Mouse (Mus musculus): ENCODE data around the gene Fhad1. TPM values are rescaled to one million over a fixed set of nuclear protein-coding genes. Genes with fewer than 3 reads are reported as not detected.

The Fhad1 gene
- total and polyA plus RNA-seq, 3 experiments: 4.8 to 8.6 (median 5.5) TPM

GRCm38 (mm10) chr4:142059113-142059840 lies 44.4 kb upstream of the Fhad1 start:
- H3K27ac ChIP-seq (ENCODE audit: insufficient read depth, low read depth): no peak overlapping the region
- peaks cover 3 to 12% of the 10 kb centered on the region in 2 experiments; a peak in 3 of 4 replicates for H3K4me1 ChIP-seq (ENCODE audit: control insufficient read depth in 1 of 2, insufficient read depth in 2 of 2)
- in situ Hi-C loops (cut with MboI; ENCODE audit: low pct_ligation_motif_present, low pct_unique_long_range_greater_than_20kb, low sequenced_read_pairs) (no loop called here), dilution Hi-C loops (cut with MboI; ENCODE audit: extremely low pct_ligation_motif_present, extremely low pct_unique_long_range_greater_than_20kb, low sequenced_read_pairs) (no loop called here)
- no peaks in the 10 kb centered on the region for H3K27me3 ChIP-seq (replicated peaks)
- H3K4me3 ChIP-seq (replicated peaks in 1 of 3; ENCODE audit: low read depth in 2 of 3, low read length in 2 of 3, poor library complexity in 1 of 3): no peak overlapping the region
- peaks cover 0 to 2% of the 10 kb centered on the region in 2 experiments for H3K36me3 ChIP-seq (replicated peaks in 1 of 2; ENCODE audit: control insufficient read depth in 1 of 2, insufficient read depth in 1 of 2, low read length in 1 of 2)
- TF ChIP-seq BHLHE40 (IDR thresholded peaks at IDR 0.05; ENCODE audit: low read depth, low read length) (no peak), ETS1 (conservative IDR thresholded peaks at IDR 0.05; ENCODE audit: low read depth, low read length) (no peak), CTCF (conservative IDR thresholded peaks at IDR 0.05 in 1 of 2, IDR thresholded peaks at IDR 0.05 in 1 of 2; ENCODE audit: low read depth in 2 of 2, low read length in 2 of 2) (no peak), NELFE (IDR thresholded peaks at IDR 0.05; ENCODE audit: low read depth, low read length) (no peak), GABPA (IDR thresholded peaks at IDR 0.05; ENCODE audit: insufficient replicate concordance, low read depth, low read length) (no peak), HCFC1 (IDR thresholded peaks at IDR 0.05; ENCODE audit: low read depth, low read length) (no peak), MAFK (IDR thresholded peaks at IDR 0.05; ENCODE audit: insufficient replicate concordance, low read length) (no peak), SMC3 (IDR thresholded peaks at IDR 0.05; ENCODE audit: low read depth, low read length) (no peak), UBTF (IDR thresholded peaks at IDR 0.05; ENCODE audit: low read depth, low read length) (no peak), TBP (conservative IDR thresholded peaks at IDR 0.05; ENCODE audit: low read depth, low read length) (no peak)
- DNase-seq (ENCODE audit: extremely low read depth): no peak
- H3K9me3 ChIP-seq (replicated peaks; ENCODE audit: low read length): no peaks in the 10 kb centered on the region
- no peak overlapping the region for H3K4me2 ChIP-seq (ENCODE audit: insufficient read depth, low read depth, poor library complexity, severe bottlenecking)
- no peak overlapping the region for H3K9ac ChIP-seq (ENCODE audit: insufficient read depth, low read depth)
- no peaks in the 10 kb centered on the region for H3K79me2 ChIP-seq (replicated peaks; ENCODE audit: control insufficient read depth, extremely low read depth, insufficient read depth, poor library complexity, severe bottlenecking)

DNA sequence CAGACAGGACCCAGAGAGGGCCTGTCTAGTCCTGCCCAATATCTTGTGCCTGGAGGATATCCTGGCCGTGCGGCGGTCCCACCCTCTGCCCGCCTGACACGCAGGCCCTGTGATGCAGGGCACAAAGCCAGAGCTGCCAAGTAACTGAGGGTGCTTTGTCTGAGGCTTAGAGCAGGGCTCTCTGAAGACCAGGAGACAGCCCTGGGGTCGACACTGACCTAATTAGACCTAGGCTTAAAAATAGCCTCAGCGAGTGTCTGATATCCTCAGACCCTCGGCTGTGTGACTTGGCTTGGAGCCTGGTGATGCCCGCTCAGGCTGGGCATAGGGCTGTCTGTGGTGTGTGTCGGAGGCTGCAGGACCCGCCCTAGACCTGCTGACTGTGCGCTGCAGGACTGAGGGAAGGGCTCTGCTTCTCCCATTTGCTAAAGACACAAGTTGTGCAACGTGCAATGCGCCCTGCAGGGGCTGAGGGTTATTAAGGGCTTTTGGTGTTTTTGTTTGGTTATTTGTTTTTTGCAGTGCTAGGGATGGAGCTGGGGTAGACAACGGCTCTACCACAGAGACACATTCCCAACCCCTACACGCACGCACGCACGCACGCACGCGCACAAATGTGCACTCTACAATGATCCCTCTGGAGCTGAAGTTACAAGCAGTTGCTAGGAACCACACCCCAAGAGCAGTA lies 42.8 kb upstream of the Fhad1 start:
- no peak for DNase-seq (ENCODE audit: extremely low read depth)
- Histone ChIP-seq H3K4me3 (replicated peaks in 1 of 3; ENCODE audit: low read depth in 2 of 3, low read length in 2 of 3, poor library complexity in 1 of 3) (no peak overlapping the region), H3K9me3 (replicated peaks; ENCODE audit: low read length) (no peaks in the 10 kb centered on the region), H3K4me1 (ENCODE audit: control insufficient read depth in 1 of 2, insufficient read depth in 2 of 2) (peaks cover 6 to 23% of the 10 kb centered on the region in 2 experiments; a peak in 3 of 4 replicates), H3K36me3 (replicated peaks in 1 of 2; ENCODE audit: control insufficient read depth in 1 of 2, insufficient read depth in 1 of 2, low read length in 1 of 2) (peaks cover 0 to 2% of the 10 kb centered on the region in 2 experiments), H3K27me3 (replicated peaks) (no peaks in the 10 kb centered on the region), H3K9ac (ENCODE audit: insufficient read depth, low read depth) (no peak overlapping the region), H3K4me2 (ENCODE audit: insufficient read depth, low read depth, poor library complexity, severe bottlenecking) (no peak overlapping the region), H3K27ac (ENCODE audit: insufficient read depth, low read depth) (no peak overlapping the region), H3K79me2 (replicated peaks; ENCODE audit: control insufficient read depth, extremely low read depth, insufficient read depth, poor library complexity, severe bottlenecking) (no peaks in the 10 kb centered on the region)
- dilution Hi-C loops (cut with MboI; ENCODE audit: extremely low pct_ligation_motif_present, extremely low pct_unique_long_range_greater_than_20kb, low sequenced_read_pairs): no loop called here
- in situ Hi-C loops (cut with MboI; ENCODE audit: low pct_ligation_motif_present, low pct_unique_long_range_greater_than_20kb, low sequenced_read_pairs): no loop called here
- TF ChIP-seq UBTF (IDR thresholded peaks at IDR 0.05; ENCODE audit: low read depth, low read length) (no peak), NELFE (IDR thresholded peaks at IDR 0.05; ENCODE audit: low read depth, low read length) (no peak), MAFK (IDR thresholded peaks at IDR 0.05; ENCODE audit: insufficient replicate concordance, low read length) (no peak), MEF2A (IDR thresholded peaks at IDR 0.05; ENCODE audit: borderline replicate concordance, low read depth, low read length) (no peak), MAX (IDR thresholded peaks at IDR 0.05; ENCODE audit: low read length) (no peak), ZKSCAN1 (IDR thresholded peaks at IDR 0.05; ENCODE audit: borderline replicate concordance, low read depth, low read length) (no peak), RAD21 (IDR thresholded peaks at IDR 0.05; ENCODE audit: low read depth, low read length) (no peak), USF1 (IDR thresholded peaks at IDR 0.05; ENCODE audit: low read depth, low read length) (no peak), MXI1 (IDR thresholded peaks at IDR 0.05; ENCODE audit: low read depth, low read length) (no peak), RCOR1 (conservative IDR thresholded peaks at IDR 0.05; ENCODE audit: low read depth, low read length) (no peak), HCFC1 (IDR thresholded peaks at IDR 0.05; ENCODE audit: low read depth, low read length) (no peak), ZNF384 (IDR thresholded peaks at IDR 0.05; ENCODE audit: low read depth, low read length) (no peak), KAT2A (IDR thresholded peaks at IDR 0.05; ENCODE audit: insufficient replicate concordance, low read length) (no peak)
